Mouse (Mus musculus) embryonic stem cell, embryonic (primary cell): ENCODE results near the gene Ing4.

Experiments used
- CTCF ChIA-PET, 4 experiments: fragments of 300-600 bp in 2 of 4; fragments of 350-600 bp in 2 of 4; sonication (Branson Sonifier 250); formaldehyde crosslinking; loops; one replicate each; lab custom pipeline; 2022; ENCODE audit warnings: inconsistent platforms in 2 of 4; lab: Charles Lee
- POLR2A ChIA-PET, 4 experiments: fragments of 300-600 bp in 2 of 4; fragments of 350-600 bp in 2 of 4; sonication (Branson Sonifier 250); formaldehyde crosslinking; loops; one replicate each; lab custom pipeline; 2022; ENCODE audit warnings: antibody characterized with exemption in 4 of 4, inconsistent platforms in 1 of 4; lab: Charles Lee

Gene Ing4

DNA sequence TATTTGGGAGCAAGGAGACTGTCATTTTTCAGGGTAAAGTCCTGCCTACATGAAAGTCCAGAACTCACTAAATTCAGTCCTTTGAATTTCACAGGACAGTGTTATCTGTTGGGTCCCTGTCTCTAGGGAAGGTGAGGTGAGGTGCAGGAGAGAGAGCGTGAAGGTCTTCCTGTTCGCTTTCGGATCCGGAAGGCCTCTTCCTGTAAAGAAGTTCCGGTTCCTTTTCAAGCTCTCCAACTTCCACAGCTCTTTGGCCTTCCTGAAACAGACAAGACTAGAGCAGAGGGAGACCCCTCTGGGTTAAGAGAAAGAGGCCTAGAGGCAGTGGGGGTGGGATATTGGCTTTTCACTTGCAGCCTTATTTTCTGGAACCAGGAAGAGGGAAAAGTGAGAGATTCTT lies 52.8 kb downstream of the Ing4 start:
- CTCF ChIA-PET: interaction anchor here in 2 of 4 experiments (0.5 to 1.0 kb wide), 4 partner anchors 25 to 581 kb away, joined by 3 to 7 read pairs (median 4); partner anchors contain the start of genes Mrpl51 (in 1 of the 2) and Ncapd2 (in 1 of the 2)
- POLR2A ChIA-PET: interaction anchor here in 3 of 4 experiments (0.5 to 4.9 kb wide), 27 partner anchors 9 to 488 kb away, joined by 3 to 30 read pairs (median 4); partner anchors contain the start of genes Gapdh (in 2 of the 3), Cdca3 (in 1 of the 3), Mlf2 (in 1 of the 3) and Mrpl51 (in 1 of the 3)

GRCm38 (mm10) chr6:125094843-125095242 lies 55.3 kb downstream of the Ing4 start:
- ChIA-PET POLR2A (interaction anchor here (0.5 to 2.6 kb wide), 17 partner anchors 8 to 383 kb away, joined by 3 to 8 read pairs (median 4); partner anchors contain the start of genes Mlf2 (in 1 of the 4), Mrpl51 (in 1 of the 4) and Ncapd2 (in 1 of the 4)), CTCF (interaction anchor here (0.6 to 1.9 kb wide), 5 partner anchors 13 to 247 kb away, joined by 3 to 12 read pairs (median 3); no protein-coding TSS in a partner anchor)

- ChIA-PET POLR2A (interaction anchor here in 3 of 4 experiments (0.5 to 2.5 kb wide), 38 partner anchors 8 to 384 kb away, joined by 3 to 14 read pairs (median 4); partner anchors contain the start of genes Mrpl51 (in 2 of the 3) and Ncapd2 (in 2 of the 3)), CTCF (interaction anchor here (0.8 to 1.9 kb wide), 6 partner anchors 14 to 248 kb away, joined by 3 to 4 read pairs (median 3); partner anchors contain the start of gene Lpar5 (in 1 of the 4))
These were observed 56.1 kb downstream of the Ing4 start, which contains the start of gene Chd4 for GRCm38 (mm10) chr6:125095391-125096278. Chd4 (plus strand) TSS chr6:125095981.

- ChIA-PET CTCF (interaction anchor here in 2 of 4 experiments (0.8 to 1.5 kb wide), 3 partner anchors 28 to 192 kb away, joined by 3 to 4 read pairs (median 3); partner anchors contain the start of gene Lpar5 (in 1 of the 2)), POLR2A (interaction anchor here in 3 of 4 experiments (0.6 to 2.5 kb wide), 37 partner anchors 8 to 351 kb away, joined by 3 to 14 read pairs (median 4); partner anchors contain the start of genes Mrpl51 (in 2 of the 3), Ncapd2 (in 2 of the 3) and Ltbr (in 1 of the 3))
These were observed 56.7 kb downstream of the Ing4 start for GRCm38 (mm10) chr6:125096279-125096596.

GRCm38 (mm10) chr6:125096597-125097345 lies 57.2 kb downstream of the Ing4 start:
- POLR2A ChIA-PET: interaction anchor here in 3 of 4 experiments (0.6 to 2.5 kb wide), 42 partner anchors 9 to 356 kb away, joined by 3 to 14 read pairs (median 4); partner anchors contain the start of genes Mrpl51 (in 2 of the 3), Ncapd2 (in 2 of the 3), Grcc10 (in 1 of the 3) and Ltbr (in 1 of the 3)
- CTCF ChIA-PET: interaction anchor here in 3 of 4 experiments (0.5 to 1.5 kb wide), 6 partner anchors 14 to 259 kb away, joined by 3 to 8 read pairs (median 4); partner anchors contain the start of gene Lpar5 (in 1 of the 3)

DNA sequence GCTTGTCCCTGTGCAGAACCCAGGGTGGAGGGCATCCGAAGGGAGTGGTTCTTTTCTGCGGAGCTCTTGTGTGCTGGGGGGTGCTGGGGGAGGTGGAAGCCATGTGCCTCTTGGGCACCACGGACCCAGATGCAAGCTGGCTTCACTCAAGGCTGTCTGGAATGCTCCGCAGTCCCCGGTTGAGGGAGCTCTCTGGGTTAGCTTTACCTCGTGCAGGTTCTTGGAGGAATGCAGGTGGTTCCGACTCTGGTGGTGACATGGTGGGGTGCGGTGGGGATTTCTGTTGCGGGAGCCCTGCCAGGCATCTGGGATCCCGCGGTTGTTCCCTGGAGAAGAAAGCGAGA lies 57.8 kb downstream of the Ing4 start:
- POLR2A ChIA-PET: interaction anchor here in 3 of 4 experiments (0.7 to 2.5 kb wide), 23 partner anchors 9 to 356 kb away, joined by 3 to 14 read pairs (median 4); partner anchors contain the start of genes Grcc10 (in 1 of the 3), Mrpl51 (in 1 of the 3) and Ncapd2 (in 1 of the 3)
- CTCF ChIA-PET: interaction anchor here in 3 of 4 experiments (0.5 to 1.5 kb wide), 6 partner anchors 14 to 259 kb away, joined by 3 to 8 read pairs (median 4); no protein-coding TSS in a partner anchor

DNA sequence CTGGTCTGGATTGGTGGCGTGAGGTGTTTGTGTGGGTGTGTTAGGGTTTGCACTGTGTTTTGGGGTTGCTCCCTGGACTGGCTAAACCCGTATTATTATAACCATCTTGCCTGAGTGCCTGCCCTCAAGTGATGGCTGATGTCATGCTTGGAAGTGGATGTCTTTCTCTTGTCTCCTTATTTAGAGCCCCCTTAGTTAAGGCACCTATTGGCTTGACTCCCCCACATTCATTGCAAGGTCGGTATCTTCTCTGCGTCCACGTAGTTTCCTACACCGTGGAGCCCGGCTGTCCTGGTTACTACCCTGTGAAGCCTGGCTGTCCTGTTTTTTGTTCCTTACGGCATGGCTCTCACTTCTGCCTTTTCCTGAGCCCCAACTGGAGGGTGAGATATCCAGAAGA lies 58.4 kb downstream of the Ing4 start:
- CTCF ChIA-PET: interaction anchor here in 2 of 4 experiments (0.6 to 1.5 kb wide), 3 partner anchors 15 to 77 kb away, joined by 3 to 6 read pairs (median 4); no protein-coding TSS in a partner anchor
- POLR2A ChIA-PET: interaction anchor here in 2 of 4 experiments (0.7 to 2.5 kb wide), 11 partner anchors 9 to 357 kb away, joined by 3 to 14 read pairs (median 4); partner anchors contain the start of genes Grcc10 (in 1 of the 2), Mrpl51 (in 1 of the 2) and Ncapd2 (in 1 of the 2)

DNA sequence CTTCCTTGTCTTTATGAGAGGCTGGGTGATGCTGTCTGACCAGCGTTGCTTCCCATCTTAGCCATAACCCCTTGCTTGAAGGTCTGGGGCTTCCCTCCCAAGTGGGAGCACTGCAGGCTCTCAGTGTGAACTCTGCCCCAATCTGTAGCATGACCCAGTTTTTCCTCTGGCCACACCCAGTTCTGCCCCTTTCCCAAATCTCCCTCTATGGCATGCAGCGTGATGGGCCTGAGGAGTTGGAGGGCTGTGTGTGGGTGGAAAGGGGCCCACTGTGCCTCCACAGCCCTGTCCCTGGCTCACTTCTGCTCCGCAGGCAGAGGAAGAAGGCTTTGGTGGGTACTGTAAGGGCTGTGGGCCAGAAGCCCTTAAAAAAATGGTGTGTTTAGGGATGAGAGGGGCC lies 59.0 kb downstream of the Ing4 start:
- CTCF ChIA-PET: no interaction called here
- POLR2A ChIA-PET: no interaction called here
